Mouse (Mus musculus) lung, postnatal 0 days (tissue): ENCODE data around the gene Eva1c.

Source experiments
- CTCF ChIP-seq: IDR thresholded peaks from 2 replicates; pipeline ENCODE4 v1.5.1; 2016; ENCODE audit warnings: antibody characterized with exemption, mild to moderate bottlenecking
- EP300 ChIP-seq: IDR thresholded peaks from 2 replicates; pipeline ENCODE4 v1.6.1; 2016; ENCODE audit warnings: antibody characterized with exemption, mild to moderate bottlenecking, control low read depth

DNA sequence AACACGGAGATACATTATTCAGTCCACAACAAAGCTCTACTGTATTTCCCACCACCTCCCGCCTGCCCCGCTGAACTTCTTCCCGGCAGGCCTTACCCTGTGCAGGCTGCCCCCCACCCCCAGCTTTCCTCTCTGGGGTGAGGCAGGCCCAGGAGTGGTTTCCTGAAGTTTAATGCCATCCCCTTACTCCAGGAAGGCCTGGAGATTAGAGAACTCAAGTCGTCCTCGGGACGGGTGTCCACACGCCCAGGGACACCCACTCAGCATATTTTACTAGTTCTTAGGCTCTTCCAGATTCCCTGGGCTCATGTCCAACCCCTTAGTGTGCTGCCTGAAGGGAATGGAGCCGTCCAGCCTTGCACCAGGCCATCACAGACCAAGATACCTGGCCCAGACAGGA is 39.1 kb downstream of the Eva1c start:
- TF ChIP-seq CTCF (no peak), EP300 (no peak)
